Mouse (Mus musculus) forebrain, embryonic 11.5 days (tissue): Measurements from ENCODE around the gene Synj1. TPM values are rescaled to one million over a fixed set of nuclear protein-coding genes. Genes with fewer than 3 reads are reported as not detected.
A peak's percentile ranks its signal among the peaks of the same experiment; 100 is the strongest.

Source experiments
- ATAC-seq: fragments of 200-750 bp; cut with Nextera tagmentation; replicated peaks from 2 replicates; pipeline ENCODE4 v1.8.0; 2017; ENCODE audit warnings: moderate TSS enrichment; ENCODE audit not compliant: low FRiP score
- DNase-seq: peaks from one replicate; pipeline ENCODE4 v3.0.0-alpha.2; 2017; ENCODE audit warnings: low spot score
- H3K27ac ChIP-seq: fragments of 300-500 bp; sonication (generic); 2 replicates; pipeline ENCODE4 v1.5.1; 2014; ENCODE audit warnings: low read depth, low read length
- H3K27me3 ChIP-seq: fragments of 300-500 bp; sonication (generic); 2 replicates; pipeline ENCODE4 v1.6.1; 2014; ENCODE audit warnings: mild to moderate bottlenecking, low read length, mixed read lengths; ENCODE audit not compliant: control insufficient read depth, insufficient read depth
- H3K36me3 ChIP-seq: fragments of 300-500 bp; sonication (generic); 2 replicates; pipeline ENCODE4 v1.6.1; 2014; ENCODE audit warnings: mild to moderate bottlenecking, low read length, moderate library complexity, mixed read lengths; ENCODE audit not compliant: control insufficient read depth, insufficient read depth
- H3K4me1 ChIP-seq: fragments of 300-500 bp; sonication (generic); replicated peaks from 2 replicates; pipeline ENCODE4 v1.6.1; 2014; ENCODE audit warnings: low read length, mixed read lengths; ENCODE audit not compliant: control insufficient read depth, insufficient read depth
- H3K4me2 ChIP-seq: fragments of 300-500 bp; sonication (generic); 2 replicates; pipeline ENCODE4 v1.6.1; 2014; ENCODE audit warnings: low read depth, mild to moderate bottlenecking, low read length, moderate library complexity, mixed read lengths; ENCODE audit not compliant: severe bottlenecking
- H3K4me3 ChIP-seq: fragments of 300-500 bp; sonication (generic); 2 replicates; pipeline ENCODE4 v1.5.1; 2014; ENCODE audit warnings: low read depth, low read length
- H3K9ac ChIP-seq: fragments of 300-500 bp; sonication (generic); 2 replicates; pipeline ENCODE4 v1.6.1; 2014; ENCODE audit warnings: low read length
- H3K9me3 ChIP-seq: fragments of 300-500 bp; sonication (generic); 2 replicates; pipeline ENCODE4 v1.6.1; 2016; ENCODE audit warnings: low read length, mixed read lengths; ENCODE audit not compliant: control insufficient read depth
- WGBS: fragments of 180-500 bp; shearing (Covaris S2); extraction: QIAGEN DNeasy Blood & Tissue Kit; methylation state at CpG from one replicate; pipeline ENCODE4 v1.1.7; 2014; 5-methylcytosine and 5-hydroxymethylcytosine counted together
- polyA plus RNA-seq: library from polyadenylated mRNA; unstranded; fragments of >200 nt; fragmentation: Nextera tagmentation; extraction: Ambion mirVana; gene quantifications from 2 replicates; pipeline ENCODE4 v1.2.1, GENCODE M21; 2014

Gene Synj1
- polyA plus RNA-seq, 1 experiment from 2014 or later: 25.2 TPM

- H3K27me3 ChIP-seq: no peaks in the 10 kb centered on the region
- H3K4me1 ChIP-seq: no peaks in the 10 kb centered on the region
- no peaks in the 10 kb centered on the region for H3K9me3 ChIP-seq
- H3K27ac ChIP-seq: no peak overlapping the region
- ATAC-seq: no peak
- no peak overlapping the region for H3K9ac ChIP-seq
- WGBS: 53% methylated on average over 17 of the region's 17 CpGs
- no peak overlapping the region for H3K4me3 ChIP-seq
- no peak overlapping the region for H3K4me2 ChIP-seq
- no peak for DNase-seq
- no peaks in the 10 kb centered on the region; the same call in 1 of the 2 replicates for H3K36me3 ChIP-seq
Observed at GRCm38 (mm10) chr16:90950354-90950963, 60.6 kb downstream of the Synj1 start.

GRCm38 (mm10) chr16:90946977-90947376, 64.1 kb downstream of the Synj1 start:
- WGBS: 73% methylated on average over 8 of the region's 8 CpGs
- H3K9me3 ChIP-seq: no peaks in the 10 kb centered on the region
- H3K36me3 ChIP-seq: no peaks in the 10 kb centered on the region; the same call in 1 of the 2 replicates
- H3K27me3 ChIP-seq: no peaks in the 10 kb centered on the region
- H3K27ac ChIP-seq: no peak overlapping the region
- H3K9ac ChIP-seq: no peak overlapping the region
- no peak overlapping the region for H3K4me3 ChIP-seq
- ATAC-seq (no peak), DNase-seq (no peak)
- no peak overlapping the region for H3K4me2 ChIP-seq
- H3K4me1 ChIP-seq: no peaks in the 10 kb centered on the region

GRCm38 (mm10) chr16:90941246-90941645, 69.9 kb downstream of the Synj1 start:
- WGBS: 95% methylated on average over 7 of the region's 7 CpGs
- H3K4me1 ChIP-seq: no peaks in the 10 kb centered on the region
- peaks cover 3% of the 10 kb centered on the region for H3K36me3 ChIP-seq
- H3K4me2 ChIP-seq: no peak overlapping the region
- no peak for ATAC-seq
- H3K9me3 ChIP-seq: no peaks in the 10 kb centered on the region
- H3K27ac ChIP-seq: no peak overlapping the region
- no peak overlapping the region for H3K4me3 ChIP-seq
- DNase-seq: no peak
- H3K27me3 ChIP-seq: no peaks in the 10 kb centered on the region
- no peak overlapping the region for H3K9ac ChIP-seq

- Histone ChIP-seq H3K27me3 (no peaks in the 10 kb centered on the region), H3K4me3 (peak within 1 kb of the TSS; percentile 84), H3K4me2 (peak within 1 kb of the TSS; percentile 61), H3K27ac (peak within 1 kb of the TSS; percentile 72), H3K9ac (peak within 1 kb of the TSS; percentile 84), H3K4me1 (no peaks in the 10 kb centered on the region), H3K36me3 (peaks cover 3% of the 10 kb centered on the region), H3K9me3 (no peaks in the 10 kb centered on the region)
- DNase-seq: peak; percentile 97
- WGBS: under 1% methylated on average over 56 of the region's 56 CpGs
- ATAC-seq: peak; percentile 98
Observed at GRCm38 (mm10) chr16:90934687-90935328, 76.3 kb downstream of the Synj1 start, which contains the start of gene Cfap298. Gene Cfap298 (minus strand): TSS chr16:90935114.

GRCm38 (mm10) chr16:90934193-90934686, 76.9 kb downstream of the Synj1 start:
- ATAC-seq: peak; percentile 55
- Histone ChIP-seq H3K27me3 (no peaks in the 10 kb centered on the region), H3K4me2 (peak overlapping the region; percentile 61), H3K9me3 (no peaks in the 10 kb centered on the region), H3K4me1 (no peaks in the 10 kb centered on the region), H3K4me3 (peak overlapping the region; percentile 84), H3K36me3 (peaks cover 3% of the 10 kb centered on the region), H3K9ac (peak overlapping the region; percentile 84), H3K27ac (peak overlapping the region; percentile 72)
- DNase-seq: peak; percentile 82
- under 1% methylated on average over 38 of the region's 38 CpGs for WGBS

GRCm38 (mm10) chr16:90933534-90934176, 77.5 kb downstream of the Synj1 start:
- Histone ChIP-seq H3K4me2 (peak overlapping the region; percentile 61), H3K27ac (peak overlapping the region; percentile 72; the same call in 1 of the 2 replicates), H3K4me3 (peak overlapping the region; percentile 84), H3K36me3 (peaks cover 3% of the 10 kb centered on the region), H3K9me3 (no peaks in the 10 kb centered on the region), H3K9ac (peak overlapping the region; percentile 84), H3K27me3 (no peaks in the 10 kb centered on the region), H3K4me1 (no peaks in the 10 kb centered on the region)
- DNase-seq (no peak), ATAC-seq (no peak)
- 31% methylated on average over 13 of the region's 13 CpGs for WGBS

GRCm38 (mm10) chr16:90927446-90927845, 83.7 kb downstream of the Synj1 start:
- DNase-seq (peak; percentile 44), ATAC-seq (no peak)
- WGBS: 83% methylated on average over 4 of the region's 4 CpGs
- Histone ChIP-seq H3K9me3 (no peaks in the 10 kb centered on the region), H3K27me3 (no peaks in the 10 kb centered on the region), H3K4me1 (no peaks in the 10 kb centered on the region), H3K36me3 (no peaks in the 10 kb centered on the region), H3K27ac (no peak overlapping the region), H3K4me3 (no peak overlapping the region), H3K4me2 (no peak overlapping the region), H3K9ac (no peak overlapping the region)

- H3K27me3 ChIP-seq: no peaks in the 10 kb centered on the region
- H3K4me1 ChIP-seq: no peaks in the 10 kb centered on the region
- no peak overlapping the region for H3K9ac ChIP-seq
- no peak overlapping the region for H3K27ac ChIP-seq
- DNase-seq (peak; percentile 78), ATAC-seq (peak; percentile 55; the same call in 1 of the 2 replicates)
- H3K36me3 ChIP-seq: no peaks in the 10 kb centered on the region
- no peak overlapping the region for H3K4me3 ChIP-seq
- no peaks in the 10 kb centered on the region for H3K9me3 ChIP-seq
- 32% methylated on average over 5 of the region's 5 CpGs for WGBS
- H3K4me2 ChIP-seq: no peak overlapping the region
Observed at GRCm38 (mm10) chr16:90925461-90925860, 85.6 kb downstream of the Synj1 start.
